Mouse (Mus musculus) spleen, adult 12 weeks (tissue): Measurements from ENCODE around the gene Coq9.

ENCODE experiments used
- DNase-seq: peaks from one replicate; pipeline ENCODE4 v3.0.0; 2022; ENCODE audit warnings: low spot score

The Coq9 gene

GRCm38 (mm10) chr8:94870474-94871107 is 32.5 kb downstream of the Coq9 start:
- DNase-seq, result no peak

DNA sequence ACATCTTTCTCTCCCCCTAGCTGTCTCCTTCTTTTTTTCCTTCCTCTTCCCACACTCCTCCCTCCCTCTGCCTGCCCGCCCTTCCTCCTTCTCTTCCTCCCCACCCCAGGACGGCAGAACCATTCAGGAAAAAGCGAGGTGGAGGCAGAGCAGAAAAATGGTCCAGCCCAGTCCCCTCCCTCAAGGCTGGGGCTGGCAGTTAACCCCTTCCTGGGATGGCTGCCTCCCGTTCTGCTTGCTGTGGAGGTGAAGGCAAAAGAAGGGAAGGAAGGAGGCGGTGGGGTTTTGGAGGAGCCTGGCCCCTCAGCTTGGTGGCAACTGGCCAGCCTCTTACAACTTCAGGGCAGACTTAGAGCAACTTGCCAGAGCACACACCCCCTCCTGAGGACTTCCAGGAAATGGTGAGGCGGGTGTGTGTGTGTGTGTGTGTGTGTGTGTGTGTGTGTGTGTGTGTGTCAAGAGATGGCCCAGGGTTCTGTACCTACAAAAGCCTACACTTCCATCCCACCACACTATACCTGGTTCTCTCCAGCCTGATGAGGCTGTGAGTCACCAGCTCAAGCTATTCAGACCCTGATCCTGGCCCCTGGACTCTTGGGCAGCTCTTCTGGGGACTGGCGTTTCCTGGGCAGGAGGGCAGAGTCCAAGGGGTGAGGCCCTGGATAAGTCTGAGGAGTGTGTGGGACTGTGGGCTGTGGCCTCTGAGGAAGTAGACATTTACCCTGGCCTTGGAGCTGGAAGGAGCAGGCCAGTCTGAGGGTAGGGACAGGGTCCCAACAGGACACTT is 33.2 kb downstream of the Coq9 start:
- no peak for DNase-seq

DNA sequence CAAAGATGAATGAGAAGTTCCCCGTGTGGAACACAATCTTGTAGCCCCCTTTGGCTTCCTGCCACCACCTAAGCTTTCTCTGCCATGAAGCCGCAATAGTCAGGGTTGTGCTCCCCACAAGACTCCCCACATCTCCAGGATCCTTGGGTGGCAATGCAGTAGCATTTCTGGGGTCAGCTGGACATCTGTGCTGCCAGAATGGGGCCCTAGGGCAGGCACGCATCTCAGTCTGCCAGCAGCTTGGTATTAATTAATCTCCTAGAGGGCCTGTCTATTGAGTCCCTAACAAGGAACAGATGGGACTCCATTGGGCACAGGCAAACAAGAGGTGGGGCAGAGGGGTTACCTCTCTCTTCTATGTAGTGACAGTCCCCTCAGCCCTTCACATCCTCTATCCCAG is 34.0 kb downstream of the Coq9 start:
- no peak for DNase-seq

- DNase-seq, result no peak
Measured at GRCm38 (mm10) chr8:94872576-94872975, 34.5 kb downstream of the Coq9 start.

- peak; percentile 69 for DNase-seq
Measured at GRCm38 (mm10) chr8:94874358-94874757, 36.2 kb downstream of the Coq9 start.

DNA sequence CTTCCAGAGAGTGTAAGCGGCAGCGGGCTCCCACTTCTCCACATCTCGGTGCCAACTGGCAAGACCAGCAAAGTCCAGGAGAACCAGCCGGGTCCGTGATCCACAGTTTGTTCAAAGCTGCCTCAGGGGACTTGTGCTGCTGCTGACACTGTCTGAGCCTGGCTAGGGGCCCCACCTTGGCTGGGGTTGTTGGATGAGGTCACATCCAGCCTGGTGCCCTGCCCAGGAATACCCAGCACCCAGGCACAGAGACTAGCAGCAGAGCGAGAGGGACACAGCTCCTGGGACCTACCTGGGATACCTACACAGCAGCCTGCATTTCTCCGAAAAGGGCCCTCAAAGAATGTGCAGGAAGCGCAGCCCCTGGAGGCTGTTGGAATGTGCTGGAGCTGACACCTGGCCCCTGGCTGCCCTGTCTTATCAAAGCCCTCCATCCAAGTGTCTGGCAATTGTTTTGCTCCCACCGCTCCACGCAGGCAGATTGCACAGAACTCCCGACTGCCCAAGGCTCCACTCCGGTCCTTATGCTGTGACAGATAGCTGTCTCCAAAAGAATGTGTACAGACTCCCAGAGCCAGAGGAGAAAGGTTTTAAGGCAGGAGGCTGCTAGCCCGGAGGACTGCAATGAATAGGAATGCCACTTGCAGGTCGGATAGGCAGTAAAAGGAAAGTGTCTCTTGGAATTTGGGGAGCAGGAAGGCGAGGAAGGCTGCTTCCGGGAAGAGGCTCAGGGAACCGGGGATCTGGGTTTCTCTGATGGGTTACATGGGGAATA is 37.2 kb downstream of the Coq9 start:
- DNase-seq, result no peak

- DNase-seq, result no peak
Measured at GRCm38 (mm10) chr8:94875871-94876150, 37.7 kb downstream of the Coq9 start.

GRCm38 (mm10) chr8:94876197-94876730 is 38.1 kb downstream of the Coq9 start, which contains the start of gene Dok4:
Dok4 (minus strand) TSS chr8:94876330.
- peak; percentile 84 for DNase-seq

- no peak for DNase-seq
Measured at GRCm38 (mm10) chr8:94876820-94877219, 38.7 kb downstream of the Coq9 start.

GRCm38 (mm10) chr8:94880742-94881141 is 42.6 kb downstream of the Coq9 start:
- no peak for DNase-seq

- no peak for DNase-seq
Measured at GRCm38 (mm10) chr8:94888383-94889036, 50.4 kb downstream of the Coq9 start.

- no peak for DNase-seq
Measured at GRCm38 (mm10) chr8:94892917-94893316, 54.8 kb downstream of the Coq9 start.

DNA sequence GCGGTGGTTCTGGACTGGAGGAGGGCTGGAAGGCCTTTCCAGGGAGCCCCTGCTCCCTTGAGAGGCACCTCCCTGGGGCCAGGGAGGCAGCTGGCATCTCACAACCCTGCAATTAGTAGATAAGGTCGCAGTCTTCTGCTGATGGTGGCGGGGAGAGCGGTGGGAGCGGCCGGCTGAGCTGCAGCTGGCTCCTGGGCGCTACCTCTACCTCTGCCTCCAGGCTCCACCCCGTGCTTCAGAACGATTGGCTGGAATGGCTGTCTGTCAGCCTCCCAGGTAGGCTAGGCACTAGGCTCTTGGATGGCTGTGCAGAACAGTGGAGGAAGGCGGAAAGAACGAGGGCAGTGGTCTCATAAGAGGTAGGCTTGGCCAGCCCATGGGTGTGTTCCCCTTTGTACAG is 61.1 kb downstream of the Coq9 start:
- DNase-seq, result peak; percentile 66

DNA sequence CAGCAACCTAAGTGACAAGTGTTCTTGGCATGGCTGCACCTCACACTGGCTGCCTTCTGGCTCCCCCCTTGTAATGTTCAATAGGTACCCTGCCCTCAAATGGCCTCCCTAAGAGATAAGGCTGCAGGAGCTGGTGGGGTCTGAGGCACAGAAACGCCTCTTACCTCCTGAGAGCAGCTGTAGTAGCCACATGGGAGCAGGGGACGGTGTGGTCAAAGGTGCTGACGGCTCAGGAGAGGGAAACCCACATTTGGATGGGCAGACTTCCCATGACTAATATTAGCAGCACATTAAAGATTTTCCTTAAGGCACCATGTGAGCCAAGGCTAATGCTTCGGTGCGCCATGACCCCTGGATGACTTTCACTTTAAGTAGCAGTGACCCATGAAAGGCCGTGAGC is 62.5 kb downstream of the Coq9 start:
- DNase-seq, result no peak

GRCm38 (mm10) chr8:94901031-94901430 is 62.9 kb downstream of the Coq9 start:
- DNase-seq, result no peak

DNA sequence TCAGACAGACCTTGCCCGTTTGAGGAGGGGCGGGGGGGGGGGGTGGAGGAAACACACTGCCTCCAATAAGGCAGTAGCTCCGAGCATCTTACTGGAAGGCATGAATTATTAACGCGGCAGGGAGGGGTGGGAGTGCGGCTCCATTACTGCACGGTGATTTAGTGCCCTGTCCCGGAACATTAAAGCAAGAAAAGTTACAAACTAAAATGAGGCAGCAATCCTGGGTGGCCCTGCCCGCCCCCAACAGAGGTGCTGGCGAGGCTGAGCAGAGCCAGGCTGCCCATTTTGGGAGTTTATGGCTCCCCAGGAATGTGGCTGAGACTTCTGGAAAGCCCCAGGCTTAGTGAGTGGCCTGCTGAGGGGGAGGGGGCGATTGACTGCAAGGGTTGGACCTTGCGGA is 65.6 kb downstream of the Coq9 start:
- DNase-seq, result no peak
